Mouse (Mus musculus) hindbrain, embryonic 10.5 days (tissue): ENCODE measurements around the gene Nags. TPM values are rescaled to one million over a fixed set of nuclear protein-coding genes. Genes with fewer than 3 reads are reported as not detected.

Experiments
- DNase-seq: peaks from one replicate; pipeline ENCODE4 v3.0.0-alpha.2; 2017; ENCODE audit warnings: low spot score
- H3K27ac ChIP-seq: fragments of 300-500 bp; sonication (generic); 2 replicates; pipeline ENCODE4 v1.5.1; 2016; ENCODE audit warnings: mild to moderate bottlenecking, moderate library complexity
- H3K27me3 ChIP-seq: fragments of 300-500 bp; sonication (generic); 2 replicates; pipeline ENCODE4 v1.6.1; 2016; ENCODE audit warnings: mild to moderate bottlenecking; ENCODE audit not compliant: poor library complexity, insufficient read depth, severe bottlenecking
- H3K36me3 ChIP-seq: fragments of 300-500 bp; sonication (generic); 2 replicates; pipeline ENCODE4 v1.6.1; 2016; ENCODE audit warnings: mild to moderate bottlenecking, moderate library complexity
- H3K4me1 ChIP-seq: fragments of 300-500 bp; sonication (generic); replicated peaks from 2 replicates; pipeline ENCODE4 v1.6.1; 2016; ENCODE audit warnings: mild to moderate bottlenecking
- H3K4me3 ChIP-seq: fragments of 300-500 bp; sonication (generic); 2 replicates; pipeline ENCODE4 v1.5.1; 2016; ENCODE audit warnings: mild to moderate bottlenecking, moderate library complexity
- H3K9me3 ChIP-seq: fragments of 300-500 bp; sonication (generic); 2 replicates; pipeline ENCODE4 v1.6.1; 2016; ENCODE audit warnings: mild to moderate bottlenecking, moderate library complexity
- WGBS: fragments of 180-500 bp; shearing (Covaris S2); methylation state at CpG from one replicate; pipeline ENCODE4 v1.1.7; 2016; 5-methylcytosine and 5-hydroxymethylcytosine counted together
- polyA plus RNA-seq: library from polyadenylated mRNA; unstranded; fragments of >200 nt; fragmentation: Nextera tagmentation; extraction: Ambion mirVana; gene quantifications from 2 replicates; pipeline ENCODE4 v1.2.1, GENCODE M21; 2016

The Nags gene
- polyA plus RNA-seq, 1 experiment from 2014 or later = not detected

GRCm38 (mm10) chr11:102196018-102196797 is 50.9 kb downstream of the Nags start:
- H3K9me3 ChIP-seq = no peaks in the 10 kb centered on the region
- H3K4me3 ChIP-seq = no peak overlapping the region
- no peak overlapping the region for H3K27ac ChIP-seq
- WGBS = 87% methylated on average over 21 of the region's 21 CpGs
- H3K27me3 ChIP-seq = no peaks in the 10 kb centered on the region
- peaks cover 7% of the 10 kb centered on the region for H3K4me1 ChIP-seq
- DNase-seq = no peak
- H3K36me3 ChIP-seq = peaks cover 94% of the 10 kb centered on the region

GRCm38 (mm10) chr11:102198245-102198644 is 52.9 kb downstream of the Nags start:
- Histone ChIP-seq H3K4me1 (peaks cover 3% of the 10 kb centered on the region; the same call in 1 of the 2 replicates), H3K4me3 (no peak overlapping the region), H3K9me3 (no peaks in the 10 kb centered on the region), H3K36me3 (peaks cover 98% of the 10 kb centered on the region), H3K27ac (no peak overlapping the region), H3K27me3 (no peaks in the 10 kb centered on the region)
- WGBS = 72% methylated on average over 6 of the region's 6 CpGs
- no peak for DNase-seq

Other genes with a start within 250 kb of the Nags start
- gene Sost, start 178.5 kb upstream of the Nags start, polyA plus RNA-seq = 1.1 and 1.3 TPM in 2 replicates
- gene Cfap97d1, start 161.2 kb upstream of the Nags start, polyA plus RNA-seq = not detected in 2 replicates
- gene Dusp3, start 158.5 kb upstream of the Nags start, polyA plus RNA-seq = 11.6 and 12.4 TPM in 2 replicates
- gene Mpp3, start 117.1 kb upstream of the Nags start, polyA plus RNA-seq = 14.4 and 27.4 TPM in 2 replicates
- gene Cd300lg, start 104.0 kb upstream of the Nags start, polyA plus RNA-seq = 0.12 and 0.35 TPM in 2 replicates
- 12.8 and 18.6 TPM in 2 replicates for gene Mpp2, start 57.0 kb upstream of the Nags start, polyA plus RNA-seq
- not detected in 2 replicates for gene Ppy, start 44.2 kb upstream of the Nags start, polyA plus RNA-seq
- gene Pyy, start 37.7 kb upstream of the Nags start, polyA plus RNA-seq = 0.50 and 0.97 TPM in 2 replicates
- 36.1 and 41.2 TPM in 2 replicates for gene Tmem101, start 10.9 kb downstream of the Nags start, polyA plus RNA-seq
- gene Lsm12, start 39.8 kb downstream of the Nags start, polyA plus RNA-seq = 119 and 148 TPM in 2 replicates
- 32.3 and 37.8 TPM in 2 replicates for gene G6pc3, start 44.1 kb downstream of the Nags start, polyA plus RNA-seq
- 70.3 and 101 TPM in 2 replicates for gene Hdac5, start 84.7 kb downstream of the Nags start, polyA plus RNA-seq
- 20.9 and 28.3 TPM in 2 replicates for gene BC030867, start 103.4 kb downstream of the Nags start, polyA plus RNA-seq
- 0.08 TPM in 1 of 2 replicates, not detected in the other for gene Asb16, start 123.2 kb downstream of the Nags start, polyA plus RNA-seq
- gene Tmub2, start 139.4 kb downstream of the Nags start, polyA plus RNA-seq = 52.3 and 69.6 TPM in 2 replicates
- 16.8 and 18.7 TPM in 2 replicates for gene Atxn7l3, start 151.1 kb downstream of the Nags start, polyA plus RNA-seq
- gene Ubtf, start 174.2 kb downstream of the Nags start, polyA plus RNA-seq = 82.6 and 91.7 TPM in 2 replicates
- 35.8 and 38.0 TPM in 2 replicates for gene Slc4a1, start 220.7 kb downstream of the Nags start, polyA plus RNA-seq
- 23.5 and 57.0 TPM in 2 replicates for gene Rundc3a, start 247.9 kb downstream of the Nags start, polyA plus RNA-seq